Mouse (Mus musculus) forebrain, embryonic 14.5 days (tissue): ENCODE measurements around the gene Usf3. TPM values are rescaled to one million over a fixed set of nuclear protein-coding genes. Genes with fewer than 3 reads are reported as not detected.
A peak's percentile ranks its signal among the peaks of the same experiment; 100 is the strongest.

ENCODE experiments used
- ATAC-seq: fragments of 200-750 bp; cut with Nextera tagmentation; 2 replicates; pipeline ENCODE4 v1.8.0; 2017; ENCODE audit warnings: mild to moderate bottlenecking, moderate library complexity
- DNase-seq: peaks from one replicate; pipeline ENCODE4 v3.0.0-alpha.2; 2015; ENCODE audit warnings: low spot score
- H3K27ac ChIP-seq: fragments of 300-500 bp; sonication (generic); 2 replicates; pipeline ENCODE4 v1.5.1; 2014; ENCODE audit warnings: low read depth, mild to moderate bottlenecking, control low read depth, low read length, moderate library complexity
- H3K27me3 ChIP-seq: fragments of 300-500 bp; sonication (generic); replicated peaks from 2 replicates; pipeline ENCODE4 v1.6.1; 2014; ENCODE audit warnings: low read length, control low read depth, mixed read lengths; ENCODE audit not compliant: control insufficient read depth, insufficient read depth
- H3K36me3 ChIP-seq: fragments of 300-500 bp; sonication (generic); 2 replicates; pipeline ENCODE4 v1.6.1; 2014; ENCODE audit warnings: low read length, control low read depth; ENCODE audit not compliant: control insufficient read depth, insufficient read depth
- H3K4me1 ChIP-seq: fragments of 300-500 bp; sonication (generic); 2 replicates; pipeline ENCODE4 v1.6.1; 2014; ENCODE audit warnings: antibody characterized with exemption, low read length, control low read depth; ENCODE audit not compliant: control insufficient read depth, insufficient read depth
- H3K4me2 ChIP-seq: fragments of 300-500 bp; sonication (generic); 2 replicates; pipeline ENCODE4 v1.6.1; 2014; ENCODE audit warnings: mild to moderate bottlenecking, control low read depth, low read length
- H3K4me3 ChIP-seq: fragments of 300-500 bp; sonication (generic); 2 replicates; pipeline ENCODE4 v1.5.1; 2014; ENCODE audit warnings: low read depth, low read length, control low read depth
- H3K9ac ChIP-seq: fragments of 300-500 bp; sonication (generic); 2 replicates; pipeline ENCODE4 v1.6.1; 2014; ENCODE audit warnings: mild to moderate bottlenecking, low read length, control low read depth, moderate library complexity
- H3K9me3 ChIP-seq: fragments of 300-500 bp; sonication (generic); replicated peaks from 2 replicates; pipeline ENCODE4 v1.6.1; 2016; ENCODE audit warnings: low read length, control low read depth, mixed read lengths; ENCODE audit not compliant: control insufficient read depth
- WGBS: fragments of 180-500 bp; shearing (Covaris S2); extraction: QIAGEN DNeasy Blood & Tissue Kit; methylation state at CpG from one replicate; pipeline ENCODE4 v1.1.7; 2014; 5-methylcytosine and 5-hydroxymethylcytosine counted together
- polyA plus RNA-seq: library from polyadenylated mRNA; unstranded; fragments of >200 nt; fragmentation: Nextera tagmentation; extraction: Ambion mirVana; gene quantifications from 2 replicates; pipeline ENCODE4 v1.2.1, GENCODE M21; 2014

The Usf3 gene
- polyA plus RNA-seq, 1 experiment from 2014 or later, result 4.3 TPM

DNA sequence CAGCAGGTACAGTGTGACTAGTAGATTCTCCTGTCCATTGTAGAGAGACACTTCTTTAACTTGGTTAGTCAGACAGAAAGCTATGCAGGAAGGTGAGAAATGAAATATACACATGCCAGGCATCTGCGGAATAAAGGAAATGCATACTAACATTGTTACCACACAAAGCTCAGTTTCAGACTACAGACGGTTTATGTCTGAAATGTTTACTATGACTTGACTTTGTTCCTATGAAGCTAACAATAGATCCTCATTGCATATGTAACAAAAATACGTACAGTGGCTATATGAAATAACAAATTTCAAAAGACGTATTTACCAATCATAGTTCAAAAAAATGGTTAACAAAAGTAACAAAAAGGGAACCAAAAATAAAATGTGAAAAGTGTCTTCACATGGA, 14.1 kb downstream of the Usf3 start:
- Histone ChIP-seq H3K27ac (no peak overlapping the region), H3K9ac (no peak overlapping the region), H3K4me1 (no peaks in the 10 kb centered on the region), H3K27me3 (no peaks in the 10 kb centered on the region), H3K36me3 (no peaks in the 10 kb centered on the region), H3K4me2 (no peak overlapping the region), H3K9me3 (0 out of 2 replicates have a peak, but pooled peaks cover 3% of the 10 kb centered on the region), H3K4me3 (no peak overlapping the region)
- no peak for DNase-seq
- WGBS, result 95% methylated on average over 4 of the region's 4 CpGs
- ATAC-seq, result no peak

DNA sequence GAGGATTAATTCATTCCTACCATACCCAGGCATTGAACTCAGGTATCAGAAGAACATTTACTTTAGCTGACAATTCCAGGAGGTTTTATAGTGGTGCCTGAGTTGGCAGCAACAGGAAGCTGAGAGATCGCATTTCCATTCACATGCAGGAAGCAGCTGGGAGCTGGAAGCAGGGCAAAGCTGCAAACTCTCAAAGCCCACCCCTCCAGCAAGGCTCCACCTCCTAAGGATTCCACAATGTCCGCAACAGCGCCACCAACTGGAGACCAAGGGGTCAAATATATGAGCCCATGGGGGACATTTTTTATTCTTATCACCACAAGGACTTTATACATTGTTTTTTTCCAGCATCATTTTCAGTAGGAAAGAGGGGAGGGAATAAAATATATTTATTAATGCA, 15.7 kb downstream of the Usf3 start:
- Histone ChIP-seq H3K27me3 (no peaks in the 10 kb centered on the region), H3K4me3 (no peak overlapping the region), H3K4me2 (no peak overlapping the region), H3K9me3 (0 out of 2 replicates have a peak, but pooled peaks cover 3% of the 10 kb centered on the region), H3K9ac (no peak overlapping the region), H3K27ac (no peak overlapping the region), H3K36me3 (no peaks in the 10 kb centered on the region), H3K4me1 (no peaks in the 10 kb centered on the region)
- no peak for DNase-seq
- ATAC-seq, result no peak
- 94% methylated on average over 3 of the region's 3 CpGs for WGBS

DNA sequence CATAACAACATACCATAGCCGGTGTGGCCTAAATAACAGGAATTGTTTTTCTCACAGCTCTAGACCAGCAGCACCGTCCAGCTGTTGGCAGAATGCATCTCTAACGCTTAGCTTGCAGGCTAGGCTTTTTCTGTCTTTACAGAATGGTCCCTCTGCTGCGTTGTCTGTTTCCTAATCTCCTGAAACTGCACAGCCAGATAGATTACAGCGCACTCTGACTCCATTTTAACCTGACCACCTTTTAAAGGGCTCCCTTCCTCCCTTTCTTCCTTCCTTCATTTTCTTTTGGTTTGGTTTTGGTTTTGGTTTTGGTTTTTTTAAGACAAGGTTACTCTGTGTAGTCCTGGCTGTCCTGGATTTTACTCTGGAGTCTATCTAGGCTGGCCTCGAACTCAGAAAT, 17.0 kb downstream of the Usf3 start:
- H3K4me3 ChIP-seq, result no peak overlapping the region
- WGBS, result 92% methylated on average over 6 of the region's 6 CpGs
- no peaks in the 10 kb centered on the region for H3K27me3 ChIP-seq
- H3K4me2 ChIP-seq, result no peak overlapping the region
- H3K9ac ChIP-seq, result no peak overlapping the region
- H3K4me1 ChIP-seq, result no peaks in the 10 kb centered on the region
- DNase-seq (no peak), ATAC-seq (no peak)
- no peak overlapping the region for H3K27ac ChIP-seq
- 0 out of 2 replicates have a peak, but pooled peaks cover 3% of the 10 kb centered on the region for H3K9me3 ChIP-seq
- H3K36me3 ChIP-seq, result no peaks in the 10 kb centered on the region

DNA sequence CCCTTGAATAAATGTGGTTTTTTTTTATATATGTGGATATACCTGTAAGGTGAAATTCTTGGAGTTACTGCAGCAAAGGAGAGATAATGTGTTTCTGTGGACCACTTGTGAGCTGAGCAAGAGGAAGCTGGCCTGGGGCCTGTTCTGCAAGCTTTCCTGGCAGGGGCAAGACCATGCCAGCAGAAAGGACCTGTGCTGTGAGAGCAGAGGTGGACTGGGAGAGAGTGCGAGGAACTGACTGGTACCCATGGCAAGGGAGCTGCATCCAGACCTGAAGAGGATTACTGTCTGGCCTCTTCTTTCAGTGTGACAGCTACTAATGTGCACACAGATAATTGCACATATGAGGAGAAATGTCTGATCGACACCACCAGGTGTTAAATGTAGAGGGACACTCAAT, 17.9 kb downstream of the Usf3 start:
- DNase-seq (no peak), ATAC-seq (no peak)
- 92% methylated on average over 2 of the region's 2 CpGs for WGBS
- no peaks in the 10 kb centered on the region for H3K4me1 ChIP-seq
- no peak overlapping the region for H3K4me3 ChIP-seq
- H3K27ac ChIP-seq, result no peak overlapping the region
- H3K4me2 ChIP-seq, result no peak overlapping the region
- H3K27me3 ChIP-seq, result no peaks in the 10 kb centered on the region
- H3K9me3 ChIP-seq, result 0 out of 2 replicates have a peak, but pooled peaks cover 3% of the 10 kb centered on the region
- H3K9ac ChIP-seq, result no peak overlapping the region
- no peaks in the 10 kb centered on the region for H3K36me3 ChIP-seq

DNA sequence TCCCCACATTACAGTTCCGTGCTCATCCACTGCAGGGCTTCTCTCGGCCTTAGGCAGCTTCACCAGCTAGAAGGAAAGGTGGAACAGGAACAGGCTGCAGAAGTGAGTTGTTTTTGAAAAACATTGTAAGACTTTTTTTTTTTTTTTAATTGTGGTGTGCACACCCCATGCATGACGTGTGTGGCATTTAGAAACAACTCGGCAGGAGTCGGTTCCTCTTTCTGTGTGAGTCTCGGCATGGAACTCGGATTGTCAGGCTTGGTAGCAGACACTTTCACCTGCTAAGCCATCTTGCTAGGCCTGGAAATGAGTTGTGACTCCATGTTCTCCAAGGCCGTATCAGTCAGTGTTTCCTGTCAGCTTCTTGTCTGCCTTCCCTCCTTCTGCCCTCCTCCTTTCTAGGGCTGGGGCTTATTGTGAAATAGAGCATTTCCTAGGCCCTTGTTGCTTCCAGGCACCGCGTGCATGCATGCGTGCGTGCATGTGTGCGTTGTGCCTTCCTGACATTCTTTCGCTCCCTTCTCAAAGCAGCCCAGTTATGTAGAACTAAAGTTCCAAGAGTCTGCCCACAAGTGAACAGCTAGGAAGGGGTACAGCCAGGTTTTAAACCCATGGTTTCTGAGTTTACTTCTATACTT, 26.1 kb downstream of the Usf3 start:
- no peak overlapping the region for H3K9ac ChIP-seq
- no peaks in the 10 kb centered on the region for H3K4me1 ChIP-seq
- no peaks in the 10 kb centered on the region for H3K9me3 ChIP-seq
- no peak for ATAC-seq
- 92% methylated on average over 14 of the region's 14 CpGs for WGBS
- H3K4me3 ChIP-seq, result no peak overlapping the region
- no peak overlapping the region for H3K27ac ChIP-seq
- no peak for DNase-seq
- no peaks in the 10 kb centered on the region for H3K27me3 ChIP-seq
- H3K36me3 ChIP-seq, result peaks cover 26% of the 10 kb centered on the region
- H3K4me2 ChIP-seq, result no peak overlapping the region

DNA sequence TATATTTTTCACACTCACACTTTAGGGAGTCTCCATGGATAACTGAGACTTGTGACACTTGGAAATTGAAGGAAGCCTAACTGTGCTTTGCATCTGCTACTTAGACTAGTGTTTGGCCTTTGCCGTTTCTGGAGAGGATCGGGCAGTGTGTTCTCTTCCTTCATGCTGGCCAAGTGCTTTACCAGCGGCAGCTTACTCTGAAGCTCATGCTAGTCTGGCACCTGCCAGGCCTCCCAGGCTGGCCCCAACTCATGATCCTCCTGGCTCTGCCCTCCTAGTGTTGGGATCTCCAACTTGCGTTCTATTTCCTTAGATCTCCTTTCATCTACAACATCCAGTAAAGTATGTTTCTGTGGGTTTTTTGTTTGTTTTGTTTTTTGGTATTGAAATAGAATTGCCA, 27.1 kb downstream of the Usf3 start:
- 92% methylated on average over 4 of the region's 4 CpGs for WGBS
- no peak overlapping the region for H3K4me3 ChIP-seq

DNA sequence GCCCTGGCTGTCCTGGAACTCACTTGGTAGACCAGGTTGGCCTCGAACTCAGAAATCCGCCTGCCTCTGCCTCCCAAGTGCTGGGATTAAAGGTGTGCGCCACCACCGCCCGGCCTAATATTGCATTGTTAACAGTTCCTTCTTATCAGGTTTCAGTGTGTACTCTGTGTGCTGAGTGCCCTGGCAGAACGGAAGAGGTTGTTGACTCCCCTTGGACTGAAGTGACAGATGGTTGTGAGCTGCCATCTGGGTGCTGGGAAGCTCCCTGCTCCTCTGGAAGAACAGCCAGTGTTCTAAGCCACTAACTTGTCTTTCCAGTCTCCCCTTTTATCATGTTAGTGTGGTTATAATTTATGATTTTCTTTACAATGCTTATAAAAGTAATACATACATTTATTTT, 31.3 kb downstream of the Usf3 start:
- no peak overlapping the region for H3K9ac ChIP-seq
- 89% methylated on average over 6 of the region's 6 CpGs for whole genome bisulfite sequencing
- no peaks in the 10 kb centered on the region for H3K27me3 ChIP-seq
- H3K27ac ChIP-seq, result no peak overlapping the region
- H3K4me3 ChIP-seq, result no peak overlapping the region
- no peaks in the 10 kb centered on the region for H3K4me1 ChIP-seq
- H3K9me3 ChIP-seq, result no peaks in the 10 kb centered on the region
- H3K36me3 ChIP-seq, result peaks cover 48% of the 10 kb centered on the region
- no peak overlapping the region for H3K4me2 ChIP-seq
- DNase-seq, result peak; percentile 44
- ATAC-seq, result peak; percentile 23; the same call in 1 of the 2 replicates

More for the DNA sequence above, 27.1 kb downstream of the Usf3 start:
- Histone ChIP-seq H3K4me1 (no peaks in the 10 kb centered on the region), H3K27me3 (no peaks in the 10 kb centered on the region), H3K36me3 (peaks cover 27% of the 10 kb centered on the region), H3K4me2 (no peak overlapping the region), H3K9ac (no peak overlapping the region), H3K27ac (no peak overlapping the region), H3K9me3 (no peaks in the 10 kb centered on the region)
- no peak for ATAC-seq
- DNase-seq, result no peak

DNA sequence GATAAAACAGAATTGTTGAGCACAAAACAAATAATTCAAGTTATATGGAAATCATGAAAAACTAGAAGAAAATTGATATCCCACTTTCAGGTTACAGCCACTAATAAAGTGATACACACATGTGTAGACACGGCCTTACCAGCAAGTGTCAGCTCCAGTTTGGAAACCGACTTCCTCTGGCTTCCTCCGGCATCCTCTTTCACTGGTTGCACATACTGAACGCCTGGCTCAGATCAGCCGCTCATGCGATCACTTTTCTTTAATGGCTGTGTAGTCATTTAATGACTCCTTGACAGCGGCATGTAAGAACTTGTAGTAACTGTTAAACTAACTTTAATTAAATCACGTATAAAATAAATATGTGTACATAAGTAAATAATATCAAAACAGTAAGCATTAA, 32.9 kb downstream of the Usf3 start:
- ATAC-seq (no peak), DNase-seq (no peak)
- Histone ChIP-seq H3K9me3 (no peaks in the 10 kb centered on the region), H3K4me2 (no peak overlapping the region), H3K9ac (no peak overlapping the region), H3K4me3 (no peak overlapping the region), H3K4me1 (no peaks in the 10 kb centered on the region), H3K27me3 (no peaks in the 10 kb centered on the region), H3K27ac (no peak overlapping the region), H3K36me3 (peaks cover 53% of the 10 kb centered on the region)
- 89% methylated on average over 8 of the region's 8 CpGs for WGBS

DNA sequence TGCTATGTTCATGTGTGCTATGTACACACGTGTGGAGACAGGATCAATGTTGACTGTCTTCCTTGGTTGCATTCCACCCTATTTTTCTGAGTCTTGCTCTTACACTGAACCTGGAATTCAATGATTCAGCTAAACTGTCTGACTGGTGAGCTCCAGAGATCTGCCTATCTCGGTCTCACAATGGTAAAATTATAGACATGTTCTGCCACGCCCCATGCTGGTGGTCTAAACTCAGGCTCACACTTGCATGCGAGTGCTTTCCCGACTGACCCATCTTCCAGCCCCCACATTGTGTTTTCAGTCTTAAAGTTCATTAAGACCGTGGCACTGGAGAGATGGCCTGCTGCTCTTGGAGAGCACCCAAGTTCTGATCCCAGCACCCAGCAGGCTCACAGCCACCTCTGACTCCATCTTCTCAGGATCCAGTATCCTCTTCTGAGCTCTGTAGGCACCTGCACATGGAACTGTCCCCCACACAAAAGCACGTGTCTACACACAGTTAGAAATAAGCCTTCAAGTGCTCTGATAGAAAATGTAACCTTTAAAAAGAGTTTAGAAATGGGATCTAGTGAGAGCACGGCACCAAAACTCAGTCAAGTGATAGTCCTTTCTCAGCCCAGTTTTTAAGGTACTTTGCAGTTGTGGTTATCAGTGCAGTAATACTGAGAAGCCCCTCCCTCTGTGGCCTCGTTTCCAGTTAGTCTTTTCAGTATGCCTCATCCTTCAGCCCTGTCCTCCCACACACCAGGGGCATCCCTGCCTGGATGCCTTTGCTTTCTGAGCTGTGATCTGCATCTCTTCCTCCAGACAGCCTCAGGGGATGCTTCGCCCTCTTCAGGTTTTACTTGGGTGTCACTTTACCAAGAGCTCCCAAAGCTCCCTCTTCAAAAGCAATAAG, 37.4 kb downstream of the Usf3 start:
- Histone ChIP-seq H3K9ac (no peak overlapping the region), H3K9me3 (no peaks in the 10 kb centered on the region), H3K4me2 (no peak overlapping the region), H3K27ac (no peak overlapping the region), H3K4me1 (no peaks in the 10 kb centered on the region), H3K36me3 (peaks cover 66% of the 10 kb centered on the region), H3K4me3 (no peak overlapping the region), H3K27me3 (no peaks in the 10 kb centered on the region)
- ATAC-seq (no peak), DNase-seq (no peak)
- WGBS, result 84% methylated on average over 10 of the region's 10 CpGs
